Comparison of ENCODE assay signal across 27 mouse cellular contexts in the genomic region with DNA sequence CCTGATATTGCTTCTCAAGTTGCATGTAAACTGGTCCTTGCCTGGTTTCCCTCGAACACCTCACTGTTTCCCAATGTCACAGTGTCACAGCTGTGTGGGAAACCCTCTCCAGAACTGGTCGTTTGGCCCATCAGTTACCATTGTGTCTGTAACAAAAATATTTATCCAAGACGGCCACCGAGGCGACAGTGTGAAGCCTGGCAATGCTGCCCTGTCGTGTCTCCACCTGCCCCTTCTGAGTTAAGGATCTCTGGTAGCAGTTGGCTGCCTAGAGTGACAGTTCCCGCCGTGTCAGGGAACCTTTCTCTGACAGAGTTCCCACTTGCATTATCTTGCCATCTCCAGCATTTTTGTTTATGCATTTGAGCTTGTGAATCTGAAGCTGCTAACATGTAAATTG. TPM values are rescaled to one million over a fixed set of nuclear protein-coding genes. Genes with fewer than 3 reads are reported as not detected.
A peak's percentile ranks its signal among the peaks of the same experiment; 100 is the strongest.
DNase-seq lines count a peak whose midpoint lies in the region; ATAC-seq and TF ChIP-seq lines count a peak whose summit lies in the region.
"Had no signal": no experiment of that assay in that cellular context is flagged by ENCODE, and none has a peak within 500 bp of the region (broad histone marks: within the 10 kb centered on the region; RNA-seq: fewer than 3 reads in every experiment).

No protein-coding gene starts in this region.

- TF ChIP-seq CTCF in lung, adult 2 months (IDR thresholded peaks at IDR 0.05; ENCODE audit: insufficient read depth, low read length), result no peak

- no peak overlapping the region for H3K27ac ChIP-seq in hindbrain, embryonic 11.5 days (ENCODE audit: low read depth, low read length)
- H3K27ac ChIP-seq: embryonic facial prominence, embryonic 13.5 days; embryonic facial prominence, embryonic 15.5 days; forebrain, embryonic 10.5 days; forebrain, embryonic 12.5 days had no signal

- H3K36me3 ChIP-seq in hindbrain, embryonic 11.5 days (ENCODE audit: control insufficient read depth, insufficient read depth, low read length), result no peaks in the 10 kb centered on the region
- H3K36me3 ChIP-seq: embryonic facial prominence, embryonic 13.5 days; embryonic facial prominence, embryonic 15.5 days; forebrain, embryonic 10.5 days; forebrain, embryonic 12.5 days; G1E had no signal

- DNase-seq in heart, adult 11 months, result peak; percentile 74
- DNase-seq in heart, postnatal 36 days, result no peak
- DNase-seq in lung, postnatal 10 days, result peak; percentile 46
- no peak for DNase-seq in lung, adult 2 months
- DNase-seq in lung, postnatal 36 days, result peak; percentile 56
- no peak for DNase-seq in hindbrain, embryonic 11.5 days (ENCODE audit: low spot score)
- DNase-seq in left cerebral cortex, postnatal 25 days (ENCODE audit: low spot score in 2 of 2), result no peak
- DNase-seq: adrenal gland, adult 8-10 months; adrenal gland, postnatal 14 days; adrenal gland, postnatal 36 days; B cell, adult 2 months; cerebellum, adult 11-12 months; cerebellum, adult 2 months; cerebellum, adult 9-10 months; cerebellum, postnatal 10 days; cerebellum, postnatal 25 days had no signal

- no peak for TF ChIP-seq POLR2A in lung, adult 2 months (IDR thresholded peaks at IDR 0.05; ENCODE audit: borderline replicate concordance, extremely low read depth, low read depth, low read length)

- 44% methylated on average over 8 of the region's 8 CpGs for WGBS in lung, adult 2 months
- 47% methylated on average over 8 of the region's 8 CpGs for WGBS in hindbrain, embryonic 11.5 days

- H3K4me3 ChIP-seq in lung, adult 2 months (replicated peaks; ENCODE audit: extremely low read depth, low read depth, low read length), result no peak overlapping the region
- no peak overlapping the region for H3K4me3 ChIP-seq in hindbrain, embryonic 11.5 days (ENCODE audit: low read depth, low read length)
- H3K4me3 ChIP-seq: embryonic facial prominence, embryonic 13.5 days; embryonic facial prominence, embryonic 15.5 days; erythroblast, embryonic 14.5 days; forebrain, embryonic 10.5 days; forebrain, embryonic 12.5 days had no signal

- H3K4me2 ChIP-seq in hindbrain, embryonic 11.5 days (replicated peaks; ENCODE audit: low read depth, low read length), result no peak overlapping the region
- H3K4me2 ChIP-seq: embryonic facial prominence, embryonic 13.5 days; embryonic facial prominence, embryonic 15.5 days; forebrain, embryonic 12.5 days had no signal

- no peaks in the 10 kb centered on the region for H3K27me3 ChIP-seq in hindbrain, embryonic 11.5 days (ENCODE audit: control insufficient read depth, insufficient read depth, low read length)
- H3K27me3 ChIP-seq: CH12.LX; embryonic facial prominence, embryonic 13.5 days; embryonic facial prominence, embryonic 15.5 days; forebrain, embryonic 12.5 days; Patski had no signal

- no peaks in the 10 kb centered on the region for H3K4me1 ChIP-seq in lung, adult 2 months (ENCODE audit: control insufficient read depth, insufficient read depth, low read length)
- H3K4me1 ChIP-seq in hindbrain, embryonic 11.5 days (replicated peaks; ENCODE audit: control insufficient read depth, insufficient read depth, low read length), result no peaks in the 10 kb centered on the region
- H3K4me1 ChIP-seq: embryonic facial prominence, embryonic 15.5 days had no signal

- intact Hi-C loops in heart, postnatal 36 days (cut with DNase I), result no loop called here
- intact Hi-C loops in left cerebral cortex, postnatal 25 days (cut with DNase I), result no loop called here

- ATAC-seq in hindbrain, embryonic 11.5 days (ENCODE audit: low FRiP score), result no peak
- ATAC-seq: activated CD4-positive, CD25-positive, alpha-beta regulatory T cell, adult 4 months; CD4-positive, CD25-positive, alpha-beta regulatory T cell, adult 4 months; forebrain, embryonic 14.5 days; Patski had no signal

- no peaks in the 10 kb centered on the region for H3K9me3 ChIP-seq in hindbrain, embryonic 11.5 days (ENCODE audit: control insufficient read depth, low read length)
- H3K9me3 ChIP-seq: embryonic facial prominence, embryonic 13.5 days; embryonic facial prominence, embryonic 15.5 days; forebrain, embryonic 10.5 days; forebrain, embryonic 12.5 days had no signal

- no peak overlapping the region for H3K9ac ChIP-seq in hindbrain, embryonic 11.5 days (ENCODE audit: low read depth, low read length)
- H3K9ac ChIP-seq: embryonic facial prominence, embryonic 13.5 days; embryonic facial prominence, embryonic 15.5 days; forebrain, embryonic 12.5 days had no signal

RNA-seq across cellular contexts. Expression of gene Axin2, which starts 54.4 kb away (rescaled TPM):
- total RNA-seq in heart, postnatal 36 days (2021), result 1 to 10 TPM; 4.1 to 6.2 TPM
- 14.4 and 17.9 TPM in 2 replicates for polyA plus RNA-seq in lung, adult 2 months (2012; rRNA removed)
- polyA plus RNA-seq in hindbrain, embryonic 11.5 days (2014; fragmentation: Nextera tagmentation; extraction: Ambion mirVana), result 20.1 and 26.5 TPM in 2 replicates
- 10 to 100 TPM; 32.4 to 33.9 TPM for total RNA-seq in left cerebral cortex, postnatal 25 days (2021)
- total RNA-seq: G1E had no signal
- polyA plus RNA-seq: G1E had no signal

Comparison
In these comparisons a context has a peak if more than half of its experiments do, and no peak if none do; other contexts are left out.
1. DNase-seq: peak in heart, adult 11 months (single experiment), lung, postnatal 10 days (single experiment) and lung, postnatal 36 days (single experiment); none in heart, postnatal 36 days (0 of 2), lung, adult 2 months (single experiment), hindbrain, embryonic 11.5 days (single experiment) and left cerebral cortex, postnatal 25 days (0 of 2).
2. RNA of gene Axin2, which starts 54.4 kb away (total RNA-seq): 32.4 to 33.9 TPM in left cerebral cortex, postnatal 25 days; 4.1 to 6.2 TPM in heart, postnatal 36 days; every median in the first group is over 4 times any median in the second.